Comparison of ENCODE assay signal across 20 mouse cellular contexts in the genomic region with DNA sequence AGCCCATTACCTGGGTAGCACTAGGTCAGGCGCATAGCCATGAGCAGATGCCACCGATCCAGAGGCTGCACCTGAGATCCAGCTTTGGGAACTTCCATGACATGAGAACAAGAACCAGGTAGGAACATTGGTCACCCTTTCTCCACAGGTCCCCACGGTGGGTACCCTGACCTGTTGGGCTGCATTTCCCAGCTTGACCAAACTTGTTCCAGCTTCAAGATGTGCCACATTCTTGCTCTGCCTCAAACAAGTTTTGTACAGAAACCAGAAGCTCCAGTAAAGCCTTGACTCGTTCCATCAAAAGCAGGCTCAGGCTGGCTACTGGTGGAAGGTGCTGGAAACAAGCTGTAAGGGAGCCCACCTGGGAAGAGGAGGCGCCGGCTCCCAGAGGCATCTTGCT. TPM values are rescaled to one million over a fixed set of nuclear protein-coding genes. Genes with fewer than 3 reads are reported as not detected.
DNase-seq lines count a peak whose midpoint lies in the region; ATAC-seq lines count a peak whose summit lies in the region.
"Had no signal": no experiment of that assay in that cellular context is flagged by ENCODE, and none has a peak within 500 bp of the region (broad histone marks: within the 10 kb centered on the region; RNA-seq: fewer than 3 reads in every experiment).

No protein-coding gene starts in this region.

- H3K27ac ChIP-seq in limb, embryonic 15.5 days: peak overlapping the region; percentile 47
- H3K27ac ChIP-seq in limb, embryonic 10.5 days: no peak overlapping the region
- H3K27ac ChIP-seq in embryonic facial prominence, embryonic 15.5 days (replicated peaks): peak overlapping the region; percentile 48
- H3K27ac ChIP-seq: forebrain, embryonic 12.5 days; gastrocnemius, adult 2 months; heart, embryonic 10.5 days; hindbrain, embryonic 12.5 days had no signal

- no peak overlapping the region for H3K4me2 ChIP-seq in limb, embryonic 15.5 days
- no peak overlapping the region for H3K4me2 ChIP-seq in embryonic facial prominence, embryonic 15.5 days (replicated peaks)
- H3K4me2 ChIP-seq: forebrain, embryonic 12.5 days; hindbrain, embryonic 12.5 days had no signal

- H3K9ac ChIP-seq in limb, embryonic 15.5 days: no peak overlapping the region
- no peak overlapping the region for H3K9ac ChIP-seq in embryonic facial prominence, embryonic 15.5 days
- H3K9ac ChIP-seq: forebrain, embryonic 12.5 days; hindbrain, embryonic 12.5 days had no signal

- H3K4me3 ChIP-seq in limb, embryonic 15.5 days: no peak overlapping the region
- H3K4me3 ChIP-seq in limb, embryonic 10.5 days: no peak overlapping the region
- H3K4me3 ChIP-seq in embryonic facial prominence, embryonic 15.5 days (replicated peaks): no peak overlapping the region
- H3K4me3 ChIP-seq: forebrain, embryonic 12.5 days; gastrocnemius, adult 2 months; heart, embryonic 10.5 days; hindbrain, embryonic 12.5 days had no signal

- no peak for DNase-seq in limb, embryonic 10.5 days (ENCODE audit: low spot score)
- DNase-seq in urinary bladder, postnatal 14 days (ENCODE audit: low spot score): peak; percentile 83
- DNase-seq in frontal cortex, postnatal 10 days (ENCODE audit: low spot score in 2 of 2): no peak
- no peak for DNase-seq in testis, postnatal 10 days (ENCODE audit: low spot score)
- DNase-seq: adrenal gland, postnatal 14 days; cerebellum, adult 18-20 months; cerebellum, adult 9-11 months; cerebellum, postnatal 36 days; gastrocnemius, adult 2 months; gastrocnemius, postnatal 25 days; heart, postnatal 10 days; heart, postnatal 4 days had no signal

- H3K4me1 ChIP-seq in limb, embryonic 15.5 days: peaks cover 8% of the 10 kb centered on the region
- H3K4me1 ChIP-seq in limb, embryonic 10.5 days: peaks cover 23% of the 10 kb centered on the region
- H3K4me1 ChIP-seq in embryonic facial prominence, embryonic 15.5 days: peaks cover 9% of the 10 kb centered on the region

- H3K9me3 ChIP-seq in limb, embryonic 15.5 days: no peaks in the 10 kb centered on the region
- no peaks in the 10 kb centered on the region for H3K9me3 ChIP-seq in limb, embryonic 10.5 days (replicated peaks)
- no peaks in the 10 kb centered on the region for H3K9me3 ChIP-seq in embryonic facial prominence, embryonic 15.5 days (replicated peaks)
- H3K9me3 ChIP-seq: forebrain, embryonic 12.5 days; heart, embryonic 10.5 days; hindbrain, embryonic 12.5 days had no signal

- no peaks in the 10 kb centered on the region for H3K36me3 ChIP-seq in limb, embryonic 15.5 days
- no peaks in the 10 kb centered on the region for H3K36me3 ChIP-seq in limb, embryonic 10.5 days
- H3K36me3 ChIP-seq in embryonic facial prominence, embryonic 15.5 days: no peaks in the 10 kb centered on the region
- H3K36me3 ChIP-seq: forebrain, embryonic 12.5 days; heart, embryonic 10.5 days; hindbrain, embryonic 12.5 days had no signal

- WGBS in limb, embryonic 15.5 days: 66% methylated on average over 6 of the region's 6 CpGs
- WGBS in limb, embryonic 10.5 days: 78% methylated on average over 6 of the region's 6 CpGs
- 66% methylated on average over 6 of the region's 6 CpGs for WGBS in embryonic facial prominence, embryonic 15.5 days

- ATAC-seq in limb, embryonic 15.5 days (ENCODE audit: insufficient number of reproducible peaks, low FRiP score, low TSS enrichment, low read depth): no peak
- ATAC-seq in embryonic facial prominence, embryonic 15.5 days (ENCODE audit: insufficient number of reproducible peaks, low FRiP score, low TSS enrichment, low read depth): no peak
- ATAC-seq in cerebellum, adult (ENCODE audit: insufficient number of reproducible peaks, low FRiP score, low TSS enrichment): no peak
- ATAC-seq: forebrain, embryonic 16.5 days; hindbrain, embryonic 16.5 days had no signal

- peaks cover 7% of the 10 kb centered on the region; the same call in 1 of the 2 replicates for H3K27me3 ChIP-seq in limb, embryonic 15.5 days
- 0 out of 2 replicates have a peak, but pooled peaks cover 17% of the 10 kb centered on the region for H3K27me3 ChIP-seq in limb, embryonic 10.5 days (ENCODE audit: low read depth, poor library complexity, severe bottlenecking)
- 0 out of 2 replicates have a peak, but pooled peaks cover 4% of the 10 kb centered on the region for H3K27me3 ChIP-seq in embryonic facial prominence, embryonic 15.5 days

RNA-seq across cellular contexts. Expression of a gene that starts 29.9 kb away (rescaled TPM):
- polyA plus RNA-seq in limb, embryonic 15.5 days (2015; fragmentation: Nextera tagmentation; extraction: Ambion mirVana): 6.2 and 7.0 TPM in 2 replicates
- 2.5 and 5.2 TPM in 2 replicates for polyA plus RNA-seq in limb, embryonic 10.5 days (2016; fragmentation: Nextera tagmentation; extraction: Ambion mirVana)
- polyA plus RNA-seq in embryonic facial prominence, embryonic 15.5 days (2015; fragmentation: Nextera tagmentation; extraction: Ambion mirVana): 6.2 TPM in 2 replicates
